In genomic region chr2:148375326-148376150, GRCm38 (mm10) we compare ENCODE assay signal across 8 mouse cellular contexts. TPM values are rescaled to one million over a fixed set of nuclear protein-coding genes. Genes with fewer than 3 reads are reported as not detected.
DNase-seq lines count a peak whose midpoint lies in the region; ATAC-seq and TF ChIP-seq lines count a peak whose summit lies in the region.

No protein-coding gene starts in this region.

- no peak overlapping the region for H3K4me2 ChIP-seq in lung, embryonic 14.5 days

- no peak for ATAC-seq in lung, embryonic 14.5 days (ENCODE audit: insufficient read depth)

- intact Hi-C loops in heart, postnatal 14 days (cut with DNase I) = no loop called here

- TF ChIP-seq CTCF in lung, embryonic 14.5 days (IDR thresholded peaks at IDR 0.05; ENCODE audit: low read depth) = peak; percentile 85

- H3K4me3 ChIP-seq in lung, embryonic 14.5 days (ENCODE audit: low read depth, low read length) = no peak overlapping the region

- no peak overlapping the region for H3K9ac ChIP-seq in lung, embryonic 14.5 days

- no peaks in the 10 kb centered on the region for H3K27me3 ChIP-seq in lung, embryonic 14.5 days (ENCODE audit: insufficient read depth, low read length)

- no peaks in the 10 kb centered on the region for H3K9me3 ChIP-seq in lung, embryonic 14.5 days (ENCODE audit: low read depth, low read length)

- peak; percentile 87 for DNase-seq in heart, adult 11 months
- DNase-seq in heart, adult 8-10 months (ENCODE audit: low spot score) = no peak
- DNase-seq in 416B (ENCODE audit: low read depth) = peak; percentile 62
- DNase-seq in adrenal gland, postnatal 14 days = peak; percentile 66
- DNase-seq in heart, postnatal 14 days = peak; percentile 50 to 54
- peak; percentile 85 for DNase-seq in lung, embryonic 14.5 days
- DNase-seq in spleen, postnatal 4 days (ENCODE audit: low spot score in 2 of 2) = peak; percentile 56 to 87
- DNase-seq in cerebellum, adult 18-20 months = no peak

- no peak overlapping the region for H3K27ac ChIP-seq in lung, embryonic 14.5 days (ENCODE audit: low read depth)

- H3K4me1 ChIP-seq in lung, embryonic 14.5 days (ENCODE audit: insufficient read depth) = peaks cover 12% of the 10 kb centered on the region; the same call in 1 of the 2 replicates

- 73% methylated on average over 10 of the region's 10 CpGs for WGBS in lung, embryonic 14.5 days

- H3K36me3 ChIP-seq in lung, embryonic 14.5 days (ENCODE audit: insufficient read depth) = no peaks in the 10 kb centered on the region

RNA-seq across cellular contexts. Expression of gene Sstr4, which starts 19.6 kb away (rescaled TPM):
- 1 to 10 TPM in 3 of 4 experiments, under 1 TPM in 1; 0.98 to 1.8 (median 1.3) TPM for total RNA-seq in heart, adult 8-10 months (2022)
- 0.68 and 0.70 TPM in 2 replicates for total RNA-seq in adrenal gland, postnatal 14 days (2021)
- total RNA-seq in heart, postnatal 14 days (2021) = 1 to 10 TPM in 1 of 2 experiments, under 1 TPM in 1; 0.72 to 1.4 TPM
- polyA plus RNA-seq in lung, embryonic 14.5 days (2014; fragmentation: Nextera tagmentation; extraction: Ambion mirVana) = 4.8 and 5.9 TPM in 2 replicates

RNA-seq across cellular contexts. Expression of gene Thbd, which starts 32.5 kb away (rescaled TPM):
- 10 to 100 TPM; 34.5 to 51.7 (median 43.7) TPM for total RNA-seq in heart, adult 8-10 months (2022)
- total RNA-seq in adrenal gland, postnatal 14 days (2021) = 29.0 and 32.6 TPM in 2 replicates
- 10 to 100 TPM; 59.9 to 68.8 TPM for total RNA-seq in heart, postnatal 14 days (2021)
- 115 and 116 TPM in 2 replicates for polyA plus RNA-seq in lung, embryonic 14.5 days (2014; fragmentation: Nextera tagmentation; extraction: Ambion mirVana)

Comparison
In these comparisons a context has a peak if more than half of its experiments do, and no peak if none do; other contexts are left out.
1. DNase-seq: peak in heart, adult 11 months (single experiment), 416B (single experiment), adrenal gland, postnatal 14 days (single experiment), heart, postnatal 14 days (2 of 2), lung, embryonic 14.5 days (single experiment) and spleen, postnatal 4 days (2 of 2); none in heart, adult 8-10 months (single experiment) and cerebellum, adult 18-20 months (0 of 2).